Mouse (Mus musculus): ENCODE measurements at regions not wholly inside any gene's neighbourhood (a gene's known extent, or its start where the extent isn't known, plus 50 kb on each side); places are given as distances from the start of the nearest gene placed in this dataset.

- TF ChIP-seq POLR2A (IDR thresholded peaks at IDR 0.05; ENCODE audit: low read depth, low read length) (no peak), CTCF (conservative IDR thresholded peaks at IDR 0.05 in 1 of 2, IDR thresholded peaks at IDR 0.05 in 1 of 2; ENCODE audit: low read depth in 2 of 2, low read length in 2 of 2) (no peak)
Observed at GRCm38 (mm10) chr1:179861776-179862175, 58.3 kb upstream of the Ahctf1 start.
